Mouse (Mus musculus): ENCODE measurements around the gene Jsrp1. TPM values are rescaled to one million over a fixed set of nuclear protein-coding genes. Genes with fewer than 3 reads are reported as not detected.

Jsrp1 gene
- total RNA-seq, 2 experiments from 2014 or later: 448 to 461 TPM

DNA sequence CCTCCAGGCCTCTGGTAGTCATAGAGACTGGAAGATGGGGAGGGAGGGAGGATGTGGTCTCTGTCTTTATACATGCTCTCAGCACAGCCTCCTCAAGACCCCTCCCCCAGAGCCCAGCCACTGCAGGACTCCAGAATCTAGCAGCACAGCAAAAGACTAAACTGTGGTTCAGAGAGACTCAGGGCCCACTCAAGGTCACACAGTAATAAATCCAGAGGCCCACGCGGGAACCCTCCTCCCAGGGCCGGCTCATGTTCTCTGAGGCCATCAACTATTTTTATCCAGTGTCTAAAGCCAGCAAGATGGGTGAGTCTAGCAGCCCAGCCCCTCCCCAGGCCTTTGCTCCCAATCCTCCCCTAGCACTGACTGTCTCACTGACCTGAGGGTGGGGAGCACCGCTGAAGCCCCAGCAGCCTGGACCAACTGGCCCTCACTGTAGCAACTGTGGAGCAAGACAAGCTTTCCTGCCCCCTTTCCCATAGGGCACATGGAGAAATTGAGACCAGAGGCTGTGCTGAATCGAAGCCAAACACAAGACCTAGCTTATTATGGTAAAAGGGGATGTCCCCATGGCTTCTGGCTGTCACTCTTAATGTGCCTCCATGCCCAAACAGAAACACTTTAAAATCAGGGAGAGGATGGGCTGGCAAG, 782 bp downstream of the Jsrp1 start:
- DNase-seq (ENCODE audit: low spot score): peak; percentile 71

DNA sequence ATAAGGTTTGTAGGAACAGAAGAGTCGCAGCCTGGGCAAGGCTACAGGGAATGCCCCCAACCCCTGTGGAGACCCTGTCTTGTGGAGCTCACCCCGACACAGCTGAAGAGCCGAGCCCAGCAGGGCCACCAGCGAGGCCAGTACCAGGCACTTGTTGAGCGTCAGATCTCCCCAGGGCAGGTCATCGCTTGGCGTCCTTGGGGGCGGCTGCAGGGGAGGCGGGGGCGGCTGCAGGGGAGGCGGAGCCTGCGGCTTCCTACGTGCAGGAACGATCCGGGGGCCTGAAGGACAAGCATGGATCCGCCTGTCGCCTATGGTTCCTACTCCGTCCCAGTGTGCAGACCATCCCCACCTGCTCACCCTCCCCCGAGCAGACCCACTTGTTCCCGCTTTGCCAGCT, 3.2 kb downstream of the Jsrp1 start:
- DNase-seq (ENCODE audit: low spot score): no peak

DNA sequence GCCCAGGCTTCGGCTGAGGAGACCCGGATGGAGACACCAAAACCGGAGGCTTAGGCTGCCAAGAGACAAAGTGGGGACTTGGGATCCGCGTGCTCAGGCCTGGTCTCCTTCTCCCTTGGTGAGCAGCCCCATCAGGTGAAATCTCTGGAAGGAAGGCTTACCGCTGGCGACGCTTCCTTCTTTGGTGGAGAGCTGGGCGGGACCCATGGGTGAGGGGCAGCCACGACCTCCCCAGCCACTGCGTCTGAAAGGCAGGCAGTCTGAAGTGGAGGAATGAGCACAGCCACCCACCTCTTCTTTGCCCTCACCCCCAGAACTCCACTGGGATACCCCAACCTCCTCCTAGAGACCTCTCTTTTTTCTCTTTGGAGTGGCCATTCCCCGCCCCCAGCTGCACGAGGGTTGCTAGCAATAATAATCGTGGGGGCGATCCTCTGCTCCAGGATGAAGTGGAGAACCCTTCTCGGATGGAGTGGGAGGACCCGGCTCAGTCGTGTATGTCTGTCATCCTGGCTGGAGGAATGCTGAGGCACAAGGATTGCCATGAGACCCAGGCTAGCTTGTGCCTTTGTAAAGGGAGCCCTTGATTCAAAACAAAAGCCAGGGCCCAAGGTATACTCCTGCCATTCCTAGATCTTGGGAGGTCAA, 4.2 kb downstream of the Jsrp1 start:
- no peak for DNase-seq (ENCODE audit: low spot score)

DNA sequence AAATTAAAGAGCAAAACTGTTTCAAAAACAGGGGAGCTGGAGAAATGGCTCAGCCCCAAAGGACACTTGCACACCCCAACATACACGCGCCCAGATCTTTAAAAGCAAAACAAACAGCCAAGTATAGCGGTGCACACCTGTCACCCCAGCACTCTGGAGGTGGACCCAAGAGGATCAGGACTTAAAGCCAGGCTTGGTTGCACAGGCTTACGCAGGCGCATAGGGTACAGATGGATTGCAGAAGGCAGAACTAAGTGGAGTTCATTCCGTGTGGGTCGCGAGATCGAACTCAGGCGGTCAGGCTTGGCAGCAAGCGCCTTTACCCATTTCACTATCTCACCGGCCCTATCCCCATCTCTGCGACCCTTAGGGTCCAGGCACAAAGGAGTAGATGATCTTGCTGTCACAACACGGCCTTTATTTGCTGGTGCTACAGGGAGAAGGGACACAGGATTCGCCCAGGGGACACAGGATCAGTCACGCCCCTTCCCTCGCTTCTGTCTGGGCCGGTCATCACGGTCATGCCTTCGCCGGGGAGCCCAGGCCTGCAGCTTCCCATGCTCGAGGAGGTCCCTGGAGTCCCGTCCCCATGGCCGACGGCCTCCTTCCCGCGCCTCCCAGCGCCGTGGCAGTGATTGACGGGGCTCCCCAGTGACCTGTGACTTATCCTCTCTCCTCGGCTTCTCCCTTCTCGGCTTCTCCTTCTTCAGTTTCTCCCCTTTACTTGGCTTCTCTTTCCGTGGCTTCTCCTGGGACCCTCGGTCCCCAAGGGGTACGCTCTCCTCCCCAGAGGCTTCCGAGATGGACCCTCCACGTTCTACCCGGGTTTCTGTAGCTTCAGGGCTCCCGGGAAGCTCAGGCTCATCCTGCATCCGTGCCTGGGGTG, 5.0 kb downstream of the Jsrp1 start:
- DNase-seq (ENCODE audit: low spot score): no peak

DNA sequence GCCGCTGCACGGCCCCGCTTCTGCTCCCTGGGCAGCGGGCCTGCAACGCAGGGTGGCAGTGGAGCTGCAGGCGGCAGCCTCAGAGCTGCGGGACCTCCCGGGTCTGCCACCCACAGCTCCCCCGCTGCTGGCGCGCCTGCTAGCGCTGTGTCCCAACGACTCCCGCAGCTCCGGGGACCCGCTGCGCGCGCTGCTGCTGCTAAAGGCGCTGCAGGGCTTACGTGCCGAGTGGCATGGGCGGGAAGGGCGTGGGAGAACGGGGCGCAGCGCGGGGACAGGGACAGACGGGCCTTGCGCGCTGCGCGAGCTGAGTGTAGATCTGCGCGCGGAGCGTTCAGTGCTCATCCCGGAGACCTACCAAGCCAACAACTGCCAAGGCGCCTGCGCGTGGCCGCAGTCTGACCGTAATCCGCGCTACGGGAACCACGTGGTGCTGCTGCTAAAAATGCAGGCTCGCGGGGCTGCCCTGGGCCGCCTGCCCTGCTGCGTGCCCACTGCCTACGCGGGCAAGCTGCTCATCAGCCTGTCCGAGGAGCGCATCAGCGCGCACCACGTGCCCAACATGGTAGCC, 6.2 kb downstream of the Jsrp1 start:
- peak; percentile 81 for DNase-seq (ENCODE audit: low spot score)

DNA sequence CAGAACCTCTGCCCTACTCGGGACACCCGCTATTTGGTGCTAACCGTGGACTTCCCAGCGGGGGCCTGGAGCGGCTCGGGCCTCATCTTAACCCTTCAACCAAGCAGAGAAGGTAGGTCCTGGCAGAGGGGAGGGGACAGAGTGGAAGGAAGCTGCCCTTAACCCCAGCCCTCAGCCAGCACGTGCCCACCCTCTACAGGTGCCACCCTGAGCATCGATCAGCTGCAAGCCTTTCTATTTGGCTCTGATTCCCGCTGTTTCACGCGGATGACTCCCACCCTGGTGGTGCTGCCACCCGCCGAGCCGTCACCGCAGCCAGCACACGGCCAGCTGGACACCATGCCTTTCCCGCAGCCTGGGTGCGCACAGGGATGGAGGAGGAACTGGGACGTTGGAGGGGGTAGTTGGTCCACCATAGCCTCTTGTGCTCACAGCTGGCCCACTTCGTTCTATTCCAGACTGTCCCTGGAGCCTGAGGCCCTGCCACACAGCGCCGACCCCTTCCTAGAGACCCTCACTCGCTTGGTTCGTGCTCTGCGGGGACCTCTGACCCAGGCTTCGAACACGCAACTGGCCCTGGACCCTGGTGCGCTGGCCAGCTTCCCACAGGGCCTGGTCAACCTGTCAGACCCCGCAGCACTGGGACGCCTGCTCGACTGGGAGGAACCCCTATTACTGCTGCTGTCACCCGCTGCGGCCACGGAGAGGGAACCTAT, 6.8 kb downstream of the Jsrp1 start:
- DNase-seq (ENCODE audit: low spot score): no peak

DNA sequence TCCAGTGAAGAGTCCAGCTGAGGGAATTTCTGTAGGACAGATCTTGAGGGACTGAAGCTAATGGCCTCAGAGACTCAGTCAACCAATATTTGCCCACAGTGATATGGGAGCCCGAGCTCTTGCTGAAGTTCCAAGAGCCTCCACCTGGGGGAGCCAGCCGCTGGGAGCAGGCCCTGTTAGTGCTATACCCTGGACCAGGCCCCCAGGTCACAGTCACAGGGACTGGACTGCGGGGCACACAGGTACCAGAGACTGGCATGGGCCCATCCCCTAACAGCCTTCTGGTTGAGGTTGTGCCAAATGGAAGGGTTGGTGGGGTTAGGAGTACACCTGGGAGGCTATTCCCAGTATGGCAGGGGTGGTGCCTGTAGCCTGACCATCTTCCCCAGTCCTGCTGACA, 7.4 kb downstream of the Jsrp1 start:
- DNase-seq (ENCODE audit: low spot score): peak; percentile 82

DNA sequence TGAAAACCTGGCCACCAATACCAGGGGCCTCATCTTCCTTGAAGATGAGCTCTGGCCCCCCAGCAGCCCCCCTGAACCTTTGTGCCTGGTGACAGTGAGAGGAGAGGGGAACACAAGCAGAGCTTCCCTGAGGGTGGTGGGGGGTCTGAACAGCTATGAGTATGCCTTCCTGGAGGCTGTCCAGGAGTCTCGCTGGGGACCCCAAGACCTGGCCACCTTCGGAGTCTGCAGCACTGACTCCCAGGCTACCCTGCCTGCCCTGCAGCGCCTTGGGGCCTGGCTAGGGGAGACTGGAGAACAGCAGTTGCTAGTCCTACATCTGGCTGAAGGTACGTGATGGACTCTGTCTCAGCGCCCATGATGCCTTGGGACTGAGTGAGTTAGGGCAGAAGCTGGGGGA, 8.0 kb downstream of the Jsrp1 start:
- DNase-seq (ENCODE audit: low spot score): no peak

DNA sequence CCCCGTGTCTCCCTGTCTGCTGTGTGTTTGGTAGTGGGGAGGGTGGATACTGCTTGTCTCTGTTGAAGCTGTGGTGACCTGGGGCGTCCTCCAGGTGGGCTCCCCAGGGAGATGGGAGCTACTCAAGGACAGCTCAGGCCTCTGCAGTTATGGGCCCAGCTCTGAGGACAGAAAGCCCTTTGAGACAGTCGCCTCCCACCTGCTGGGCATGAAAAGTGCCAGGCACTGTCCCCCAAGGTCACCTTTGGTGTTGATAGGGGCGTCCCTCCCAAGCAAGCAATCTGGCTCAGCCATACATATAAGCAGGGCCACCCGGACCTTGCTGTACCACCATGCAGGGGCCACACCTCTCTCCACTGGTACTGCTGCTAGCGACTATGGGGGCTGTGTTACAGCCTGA, 8.4 kb downstream of the Jsrp1 start, which contains the start of gene Amh:
Amh (plus strand) TSS at position 328 of the 400 bp plus-strand sequence.
- no peak for DNase-seq (ENCODE audit: low spot score)

DNA sequence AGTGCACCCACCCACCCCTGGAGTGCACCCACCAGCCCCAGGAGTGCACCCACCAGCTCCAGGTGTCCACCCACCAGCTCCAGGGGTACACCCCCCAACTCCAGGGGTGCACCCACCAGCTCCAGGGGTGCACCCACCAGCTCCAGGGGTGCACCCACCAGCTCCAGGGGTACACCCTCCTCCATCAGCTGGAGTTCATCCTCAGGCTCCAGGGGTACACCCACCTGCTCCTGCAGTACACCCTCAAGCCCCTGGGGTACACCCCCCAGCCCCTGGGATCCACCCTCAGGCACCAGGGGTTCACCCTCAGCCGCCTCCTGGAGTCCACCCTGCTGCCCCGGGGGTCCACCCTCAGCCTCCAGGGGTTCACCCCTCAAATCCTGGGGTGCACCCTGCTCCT, 9.0 kb downstream of the Jsrp1 start:
- no peak for DNase-seq (ENCODE audit: low spot score)

DNA sequence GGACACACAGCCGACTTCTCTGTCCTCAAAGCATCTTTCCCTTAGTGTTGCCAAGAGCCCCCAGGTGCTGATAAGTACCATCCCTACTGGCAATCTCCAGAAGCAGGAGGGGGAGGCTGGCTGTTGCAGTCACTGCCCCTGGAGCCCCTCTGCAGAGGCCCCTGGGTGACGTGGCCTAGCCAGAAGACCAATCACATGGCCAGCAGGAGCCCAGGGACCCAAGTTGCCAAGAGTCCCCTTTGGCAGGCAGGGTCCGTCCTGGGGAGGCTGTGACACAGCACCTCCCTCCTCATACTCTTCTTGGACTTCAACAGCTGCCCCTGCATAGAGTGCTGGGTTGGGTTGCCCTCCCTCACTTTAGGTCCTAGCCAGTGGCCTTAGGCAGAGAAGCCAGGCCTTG, 10.3 kb downstream of the Jsrp1 start:
- DNase-seq (ENCODE audit: low spot score): no peak

DNA sequence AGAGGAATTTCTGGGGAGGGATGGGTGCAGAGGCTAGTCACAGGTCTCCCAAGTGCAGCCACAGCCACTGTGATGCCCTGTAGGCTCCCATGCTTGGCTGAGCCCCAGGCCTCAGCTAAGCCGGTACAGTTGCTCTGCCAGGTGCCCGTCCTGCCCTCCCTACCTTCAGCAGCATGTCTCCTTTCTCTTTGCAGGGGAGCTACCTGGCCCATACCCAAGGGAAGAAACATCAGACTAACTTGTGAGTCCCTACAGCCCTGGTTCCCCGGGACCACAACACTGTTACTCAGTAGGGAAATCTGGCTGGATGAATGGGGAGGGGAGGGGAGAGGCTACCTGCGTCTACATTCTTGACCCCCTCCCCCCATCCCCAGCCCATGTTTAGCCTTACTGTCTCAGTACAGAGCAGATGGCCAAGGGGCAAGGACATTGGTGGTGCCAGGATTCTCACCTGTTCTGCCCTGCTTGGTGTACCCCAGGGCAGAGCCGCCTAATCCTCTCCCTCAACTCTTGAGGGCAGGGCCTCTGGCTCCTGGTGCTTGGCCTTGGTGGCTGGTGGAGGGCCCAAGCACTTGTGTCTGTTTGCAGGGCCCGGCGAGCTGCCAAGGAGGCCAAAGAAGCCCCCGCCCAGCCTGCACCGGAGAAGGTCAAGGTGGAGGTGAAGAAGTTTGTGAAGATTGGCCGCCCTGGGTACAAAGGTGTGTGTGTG, 10.9 kb downstream of the Jsrp1 start:
- no peak for DNase-seq (ENCODE audit: low spot score)

DNA sequence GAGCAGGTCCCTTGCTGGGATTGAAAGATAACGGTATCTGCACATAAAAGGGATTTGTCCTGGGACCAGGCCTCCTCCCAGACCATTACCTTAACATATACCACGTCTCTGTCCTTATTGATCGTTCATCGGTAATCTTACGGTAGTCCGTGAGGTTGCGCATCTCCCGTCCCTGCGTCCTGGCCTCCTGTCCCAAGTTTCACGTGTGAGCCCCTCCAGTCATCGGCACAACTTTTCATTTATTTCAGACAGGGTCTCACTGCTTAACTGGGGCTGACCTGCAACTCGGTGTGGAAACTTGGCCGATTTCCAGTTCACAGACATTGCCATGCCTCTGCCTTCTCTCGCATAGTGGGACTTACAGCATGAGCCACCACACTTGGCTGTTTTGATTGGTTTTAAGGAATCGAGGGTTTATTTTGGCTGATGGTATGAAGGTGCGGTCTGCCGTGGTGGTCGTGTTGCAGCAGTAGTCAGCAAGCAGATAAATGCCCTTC, 14.2 kb downstream of the Jsrp1 start:
- DNase-seq (ENCODE audit: low spot score): no peak

DNA sequence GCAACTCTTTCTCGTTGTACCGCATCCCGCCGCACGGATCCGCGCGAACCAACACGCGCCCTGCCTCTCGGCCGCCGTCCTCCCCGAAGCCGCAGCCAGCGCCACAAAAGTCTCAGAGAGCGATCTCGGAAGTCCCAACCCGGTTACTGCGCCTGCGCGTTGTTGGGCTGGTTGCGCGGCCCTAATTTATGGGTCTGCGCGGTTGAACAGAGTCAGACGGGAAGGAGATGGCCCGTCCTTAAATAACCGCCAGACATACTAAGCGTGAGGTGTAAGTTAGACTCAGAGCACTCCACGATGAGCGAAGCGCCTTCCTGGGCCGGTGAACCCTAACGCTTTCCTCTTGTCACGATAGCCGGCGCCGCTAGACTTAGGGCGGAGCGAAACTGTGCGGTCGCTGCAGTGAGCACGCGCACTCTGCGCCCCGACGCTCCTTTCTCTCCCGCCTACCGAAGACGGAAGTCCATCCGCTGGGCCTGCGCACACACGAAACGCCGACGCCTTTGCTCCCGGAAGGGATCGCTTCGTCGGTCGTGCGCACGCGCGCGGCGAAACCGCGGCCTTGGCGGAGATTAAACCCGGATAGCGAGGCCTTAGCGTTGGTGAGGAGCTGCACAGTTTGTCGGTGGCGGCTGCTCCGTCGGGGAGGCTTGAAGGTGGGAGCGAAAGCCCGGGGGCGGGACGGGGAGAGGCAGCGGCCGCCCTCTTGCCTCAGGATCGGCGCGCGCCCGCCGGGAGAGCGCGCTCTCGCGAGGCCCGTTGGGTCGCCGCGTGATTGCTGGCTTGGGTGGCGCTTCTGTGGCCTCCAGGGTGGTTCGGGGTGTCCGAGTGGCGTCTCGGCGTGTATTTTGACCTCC, 14.9 kb downstream of the Jsrp1 start, which contains the start of the genes Sf3a2 and Plekhj1:
Sf3a2 (plus strand) TSS at position 49 of the 857 bp plus-strand sequence.
Plekhj1 (minus strand) TSS at position 477 of the 857 bp plus-strand sequence.
- peak; percentile 96 for DNase-seq (ENCODE audit: low spot score)

DNA sequence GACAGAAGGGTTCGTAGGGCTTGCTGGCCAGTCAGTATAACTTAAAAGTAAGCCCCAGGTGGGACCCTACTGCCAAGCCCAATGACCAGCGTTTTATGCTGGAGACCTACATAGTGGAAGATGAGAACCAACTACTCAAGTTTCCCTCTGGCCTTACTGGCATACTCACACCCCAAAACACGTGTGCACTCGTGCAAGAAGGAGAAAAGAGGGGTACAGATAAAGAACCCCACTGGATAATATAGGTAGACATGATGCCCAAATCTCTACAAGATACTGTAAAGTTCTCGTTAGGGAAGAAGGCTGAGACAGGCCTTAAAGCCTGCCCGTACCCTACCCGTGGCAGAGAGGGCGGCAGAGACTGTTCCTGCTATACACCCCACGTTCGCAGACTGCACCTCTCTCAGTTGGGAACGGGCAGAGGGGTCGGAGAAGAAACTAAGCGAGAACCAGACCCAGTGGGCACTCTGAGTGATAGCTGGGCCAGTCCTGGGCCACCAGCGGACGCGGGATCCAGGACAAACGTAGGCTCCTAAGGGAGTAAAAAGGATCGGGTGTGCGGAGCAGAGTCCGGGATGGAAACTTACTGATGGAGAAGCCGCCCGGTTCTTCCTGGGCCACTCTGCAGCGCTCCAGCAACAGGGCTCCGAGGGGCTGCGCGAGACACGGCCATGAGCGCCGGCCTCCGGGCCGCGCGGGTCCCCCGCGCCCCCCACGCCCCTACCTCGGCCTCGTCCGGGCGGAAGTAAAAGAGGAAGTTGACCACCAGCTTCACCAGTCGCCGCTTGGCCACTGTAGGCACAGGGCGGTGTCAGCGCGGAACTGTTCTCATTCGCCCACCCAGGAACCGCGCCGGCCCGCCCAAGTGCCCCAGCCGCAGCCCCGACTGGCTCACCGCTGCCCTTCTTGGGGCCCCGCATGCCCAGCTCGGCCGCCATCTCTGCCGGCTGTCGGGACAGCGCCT, 15.8 kb downstream of the Jsrp1 start:
- DNase-seq (ENCODE audit: low spot score): no peak

DNA sequence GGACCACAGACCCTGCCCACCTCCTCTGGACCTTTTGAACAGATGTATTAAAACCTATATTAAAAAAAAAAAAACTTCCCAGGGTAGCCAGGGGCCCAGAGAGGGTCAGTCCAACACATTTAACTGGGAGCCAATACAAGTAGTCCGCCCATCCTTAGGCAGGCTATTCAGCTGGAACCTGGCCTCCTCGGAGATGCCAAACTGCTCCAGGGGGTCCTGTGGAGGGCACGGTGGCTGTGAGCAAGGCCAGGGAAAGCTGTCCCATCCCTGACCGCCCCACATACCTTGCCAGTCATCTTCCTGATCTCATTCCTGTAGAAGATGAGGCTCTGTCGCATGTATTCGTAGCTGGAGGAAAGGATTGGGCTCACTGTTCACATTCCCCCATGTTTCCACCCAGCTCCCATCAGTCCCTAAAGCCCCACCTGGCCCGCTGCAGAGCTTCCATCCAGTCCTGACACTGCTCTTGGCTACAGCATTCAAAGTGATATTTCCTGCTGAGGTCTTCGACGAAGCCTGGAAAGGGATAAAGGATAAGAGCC, 16.9 kb downstream of the Jsrp1 start:
- no peak for DNase-seq (ENCODE audit: low spot score)

DNA sequence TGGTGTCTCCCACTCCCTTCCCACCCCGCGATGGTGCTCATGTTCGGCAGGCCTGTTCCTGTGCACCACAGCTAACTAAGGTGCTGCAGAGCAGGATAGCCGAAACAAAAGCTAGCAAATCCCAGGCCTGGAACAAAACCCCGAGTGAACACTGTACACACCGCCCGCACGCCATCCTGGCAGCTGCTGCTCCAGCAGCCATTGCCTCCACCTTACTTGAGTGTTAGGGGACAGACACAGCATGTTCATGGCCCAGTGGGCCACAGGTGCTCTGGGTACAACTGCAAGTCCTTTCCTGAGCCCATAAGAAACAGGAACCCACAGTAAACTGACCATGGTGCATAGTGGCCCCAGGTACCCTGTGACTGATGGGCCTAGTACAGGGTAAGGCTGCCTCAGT, 18.5 kb downstream of the Jsrp1 start:
- no peak for DNase-seq (ENCODE audit: low spot score)

DNA sequence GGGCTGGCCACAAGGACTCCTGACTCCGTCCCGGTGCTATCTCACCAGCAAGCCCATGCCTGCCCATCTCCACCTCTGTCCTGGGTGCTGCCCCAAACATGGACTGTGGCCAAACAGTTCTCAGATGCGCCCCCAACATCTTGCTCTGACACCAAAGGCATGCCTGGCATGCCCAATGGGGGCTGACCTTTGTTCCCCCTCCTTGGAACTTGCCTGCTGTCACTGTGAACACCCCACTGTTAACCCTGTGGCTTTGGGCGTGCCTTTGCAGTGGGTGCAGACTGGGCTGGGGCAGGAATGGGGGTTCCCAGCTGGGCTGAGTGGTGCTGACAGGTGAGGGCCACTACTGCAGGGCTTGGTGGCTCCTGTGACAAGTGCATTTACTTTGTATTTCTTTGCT, 19.5 kb downstream of the Jsrp1 start:
- DNase-seq (ENCODE audit: low spot score): no peak
